Mouse (Mus musculus) retina, adult 2 months (tissue): ENCODE results near the gene Taf7l.

Experiments used
- DNase-seq: peaks from one replicate; pipeline ENCODE4 v3.0.0-alpha.2; 2012; ENCODE audit warnings: low read depth, low spot score

The Taf7l gene

GRCm38 (mm10) chrX:134476290-134476689 lies at the start of gene Taf7l:
Taf7l (minus strand) TSS chrX:134476490.
- DNase-seq = no peak

GRCm38 (mm10) chrX:134525260-134525659 lies 49.0 kb upstream of the Taf7l start:
- DNase-seq = no peak

- no peak for DNase-seq
Observed at GRCm38 (mm10) chrX:134523772-134524171, 47.5 kb upstream of the Taf7l start.

- no peak for DNase-seq
Observed at GRCm38 (mm10) chrX:134509473-134509872, 33.2 kb upstream of the Taf7l start.

- DNase-seq = no peak
Observed at GRCm38 (mm10) chrX:134507977-134508376, 31.7 kb upstream of the Taf7l start.

GRCm38 (mm10) chrX:134500651-134501050 lies 24.4 kb upstream of the Taf7l start:
- DNase-seq = no peak

GRCm38 (mm10) chrX:134481720-134482119 lies 5.4 kb upstream of the Taf7l start:
- no peak for DNase-seq

- DNase-seq = no peak
Observed at GRCm38 (mm10) chrX:134474988-134475710, 1.1 kb downstream of the Taf7l start.

- DNase-seq = no peak
Observed at GRCm38 (mm10) chrX:134427307-134427706, 49.0 kb downstream of the Taf7l start.

- DNase-seq = no peak
Observed at GRCm38 (mm10) chrX:134426819-134427218, 49.5 kb downstream of the Taf7l start.

- no peak for DNase-seq
Observed at GRCm38 (mm10) chrX:134425798-134426197, 50.5 kb downstream of the Taf7l start.

- no peak for DNase-seq
Observed at GRCm38 (mm10) chrX:134424263-134424662, 52.0 kb downstream of the Taf7l start.

- DNase-seq = no peak
Observed at GRCm38 (mm10) chrX:134420097-134420496, 56.2 kb downstream of the Taf7l start.

- no peak for DNase-seq
Observed at GRCm38 (mm10) chrX:134412096-134412495, 64.2 kb downstream of the Taf7l start.
